Mouse (Mus musculus): ENCODE measurements around the gene Chrm4. TPM values are rescaled to one million over a fixed set of nuclear protein-coding genes. Genes with fewer than 3 reads are reported as not detected.

The Chrm4 gene
- polyA plus RNA-seq, 1 experiment = 0.80 TPM

DNA sequence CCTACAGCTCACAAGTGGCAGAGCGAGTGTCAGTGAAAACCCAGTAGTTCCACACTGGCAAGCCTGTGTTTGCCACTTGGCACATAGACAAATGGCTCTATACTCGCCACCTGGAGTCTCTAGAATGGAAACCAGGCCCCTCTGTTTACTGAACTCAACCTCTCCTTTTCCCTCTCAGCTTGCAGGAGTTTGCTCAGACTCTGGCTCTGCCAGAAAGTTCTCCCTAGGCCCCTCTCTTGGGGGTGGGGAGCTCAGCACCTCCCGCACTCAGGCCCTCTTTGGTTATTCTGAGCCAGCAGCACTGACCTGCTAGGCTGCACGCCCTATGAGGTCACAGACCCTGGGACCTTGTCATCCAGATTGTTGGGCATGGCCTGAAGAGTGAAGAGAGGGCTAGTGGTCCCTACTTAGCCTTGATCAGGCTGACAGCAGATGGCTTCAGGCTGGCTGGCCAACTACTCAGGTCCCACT is 28.1 kb downstream of the Chrm4 start:
- peaks cover 63% of the 10 kb centered on the region for H3K4me1 ChIP-seq (replicated peaks; ENCODE audit: control insufficient read depth, insufficient read depth, low read length)
- TF ChIP-seq POLR2A (IDR thresholded peaks at IDR 0.05; ENCODE audit: control insufficient read depth, extremely low read depth, insufficient read depth, low read length, poor library complexity) (no peak), CTCF (IDR thresholded peaks at IDR 0.05; ENCODE audit: borderline replicate concordance, control insufficient read depth, extremely low read depth, insufficient read depth, low read length, poor library complexity) (no peak)

DNA sequence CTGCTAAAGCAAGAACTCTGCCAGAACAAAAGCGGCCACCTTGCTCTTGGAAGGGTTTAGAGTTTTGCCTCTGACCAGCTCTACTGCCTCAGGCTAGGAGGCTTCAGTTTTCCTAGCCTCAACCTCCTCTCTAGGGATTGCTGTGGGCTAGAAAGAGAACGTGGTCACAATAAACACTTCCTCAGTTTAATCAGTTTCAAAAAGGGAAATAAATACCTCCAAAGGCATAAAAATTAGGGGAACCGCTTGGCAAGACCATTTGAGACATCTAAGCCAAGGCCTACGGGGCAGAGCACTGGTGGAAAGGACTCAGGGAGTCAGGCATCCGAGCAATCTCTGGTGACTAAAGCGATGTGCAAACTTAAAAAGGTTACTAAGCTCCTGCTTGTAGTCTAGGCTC is 28.8 kb downstream of the Chrm4 start:
- H3K4me3 ChIP-seq (ENCODE audit: control insufficient read depth, insufficient read depth, low read length) = no peak overlapping the region
- H3K36me3 ChIP-seq (ENCODE audit: control insufficient read depth, insufficient read depth, low read length) = no peaks in the 10 kb centered on the region
- TF ChIP-seq POLR2A (IDR thresholded peaks at IDR 0.05; ENCODE audit: control insufficient read depth, extremely low read depth, insufficient read depth, low read length, poor library complexity) (no peak), CTCF (IDR thresholded peaks at IDR 0.05; ENCODE audit: borderline replicate concordance, control insufficient read depth, extremely low read depth, insufficient read depth, low read length, poor library complexity) (no peak)
- WGBS = 82% methylated on average over 6 of the region's 6 CpGs
- peaks cover 64% of the 10 kb centered on the region for H3K4me1 ChIP-seq (replicated peaks; ENCODE audit: control insufficient read depth, insufficient read depth, low read length)
- no peak overlapping the region for H3K27ac ChIP-seq (ENCODE audit: control insufficient read depth, insufficient read depth, low read length)
- DNase-seq = no peak
- H3K27me3 ChIP-seq (ENCODE audit: control insufficient read depth, insufficient read depth, low read length) = no peaks in the 10 kb centered on the region

More for the DNA sequence above, 28.1 kb downstream of the Chrm4 start:
- Histone ChIP-seq H3K27me3 (ENCODE audit: control insufficient read depth, insufficient read depth, low read length) (no peaks in the 10 kb centered on the region), H3K4me3 (ENCODE audit: control insufficient read depth, insufficient read depth, low read length) (no peak overlapping the region), H3K27ac (ENCODE audit: control insufficient read depth, insufficient read depth, low read length) (no peak overlapping the region), H3K36me3 (ENCODE audit: control insufficient read depth, insufficient read depth, low read length) (no peaks in the 10 kb centered on the region)
- no peak for DNase-seq
- WGBS = 94% methylated on average over 4 of the region's 4 CpGs

DNA sequence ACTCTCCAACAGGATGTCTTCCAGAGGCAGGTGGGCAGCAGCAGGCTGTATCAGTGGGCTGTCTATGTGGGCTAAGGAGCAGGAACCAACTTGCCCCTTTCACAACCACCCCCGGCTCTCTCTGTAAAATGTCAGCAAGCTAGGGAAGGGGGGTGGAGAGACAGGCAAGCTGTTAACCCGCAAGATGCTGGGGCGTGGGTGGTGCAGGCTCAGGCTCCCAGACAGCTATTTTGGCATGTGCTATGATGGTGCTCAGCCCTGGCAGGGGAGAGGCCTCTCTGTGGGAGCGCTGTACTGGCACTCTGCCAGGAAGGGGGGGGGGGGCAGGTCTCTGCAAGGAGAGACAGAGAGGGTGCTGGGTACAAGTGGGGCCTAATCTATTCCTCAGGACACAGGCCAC is 30.0 kb downstream of the Chrm4 start:
- Histone ChIP-seq H3K36me3 (ENCODE audit: control insufficient read depth, insufficient read depth, low read length) (no peaks in the 10 kb centered on the region), H3K27me3 (ENCODE audit: control insufficient read depth, insufficient read depth, low read length) (no peaks in the 10 kb centered on the region), H3K4me1 (replicated peaks; ENCODE audit: control insufficient read depth, insufficient read depth, low read length) (peaks cover 70% of the 10 kb centered on the region), H3K27ac (ENCODE audit: control insufficient read depth, insufficient read depth, low read length) (peak overlapping the region; percentile 78), H3K4me3 (ENCODE audit: control insufficient read depth, insufficient read depth, low read length) (peak overlapping the region; percentile 14)
- 2% methylated on average over 4 of the region's 4 CpGs for WGBS
- peak; percentile 79 for DNase-seq
- TF ChIP-seq CTCF (IDR thresholded peaks at IDR 0.05; ENCODE audit: borderline replicate concordance, control insufficient read depth, extremely low read depth, insufficient read depth, low read length, poor library complexity) (no peak; the same call in 1 of the 2 replicates), POLR2A (IDR thresholded peaks at IDR 0.05; ENCODE audit: control insufficient read depth, extremely low read depth, insufficient read depth, low read length, poor library complexity) (no peak)

DNA sequence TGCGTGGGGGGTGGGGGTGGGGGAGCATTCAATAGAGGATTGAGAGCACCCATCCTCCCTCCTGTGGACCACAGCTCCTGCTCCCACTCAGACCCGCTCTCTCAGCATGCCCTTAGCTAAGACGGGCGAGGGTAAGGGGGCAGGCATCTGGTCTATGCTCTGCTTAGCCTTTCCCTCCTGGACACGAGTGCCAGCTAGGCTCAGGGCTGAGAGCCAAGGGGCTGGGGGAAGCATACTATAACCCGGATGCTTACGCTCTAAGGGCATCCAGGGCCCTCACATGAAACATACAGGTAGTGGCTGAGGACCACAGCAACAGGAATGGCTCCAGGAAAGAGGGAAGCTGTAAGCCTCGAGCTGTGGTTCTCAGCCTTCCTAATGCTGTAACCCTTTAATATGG is 31.0 kb downstream of the Chrm4 start:
- H3K4me3 ChIP-seq (ENCODE audit: control insufficient read depth, insufficient read depth, low read length) = no peak overlapping the region
- H3K36me3 ChIP-seq (ENCODE audit: control insufficient read depth, insufficient read depth, low read length) = no peaks in the 10 kb centered on the region
- peak overlapping the region; percentile 63; the same call in 1 of the 2 replicates for H3K27ac ChIP-seq (ENCODE audit: control insufficient read depth, insufficient read depth, low read length)
- no peak for DNase-seq
- H3K4me1 ChIP-seq (replicated peaks; ENCODE audit: control insufficient read depth, insufficient read depth, low read length) = peaks cover 71% of the 10 kb centered on the region
- WGBS = 83% methylated on average over 8 of the region's 8 CpGs
- TF ChIP-seq POLR2A (IDR thresholded peaks at IDR 0.05; ENCODE audit: control insufficient read depth, extremely low read depth, insufficient read depth, low read length, poor library complexity) (no peak), CTCF (IDR thresholded peaks at IDR 0.05; ENCODE audit: borderline replicate concordance, control insufficient read depth, extremely low read depth, insufficient read depth, low read length, poor library complexity) (no peak)
- no peaks in the 10 kb centered on the region for H3K27me3 ChIP-seq (ENCODE audit: control insufficient read depth, insufficient read depth, low read length)

DNA sequence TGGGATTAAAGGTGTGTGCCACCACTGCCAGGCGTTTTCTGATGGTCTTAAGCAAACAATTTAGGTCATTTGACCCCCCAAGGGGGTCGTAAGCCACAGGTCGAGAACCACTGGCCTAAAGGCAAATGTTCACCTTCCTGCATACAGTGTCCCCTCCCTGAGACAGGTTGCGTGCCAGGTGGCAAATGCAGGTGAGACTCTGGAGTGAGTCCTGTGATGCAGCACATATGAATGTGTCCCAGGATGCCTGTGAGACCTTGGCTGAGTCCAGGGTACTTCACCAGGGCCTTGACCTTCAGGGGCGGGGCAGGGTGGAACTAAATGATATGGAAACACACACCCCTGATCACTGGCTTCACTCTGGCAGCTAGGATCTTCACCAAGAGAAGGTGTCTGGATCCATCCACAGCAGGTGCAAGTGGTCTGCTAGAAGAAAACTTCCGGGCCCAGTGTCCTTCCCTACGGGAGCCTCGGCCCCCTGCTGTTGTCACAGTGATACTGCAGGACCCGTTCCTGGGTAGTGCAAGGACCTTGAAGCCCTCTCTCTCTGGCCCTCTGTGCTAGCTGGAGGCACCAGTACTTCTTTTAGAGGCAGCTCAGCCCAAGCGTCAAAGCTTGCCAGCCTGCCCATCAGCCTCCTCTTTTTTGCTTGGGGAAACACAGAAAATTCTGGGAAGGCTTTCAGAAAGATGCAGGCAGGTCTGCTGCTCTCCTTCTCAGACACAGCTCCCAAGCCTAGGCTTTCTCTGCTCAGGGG is 31.8 kb downstream of the Chrm4 start:
- 53% methylated on average over 10 of the region's 10 CpGs for WGBS
- Histone ChIP-seq H3K27me3 (ENCODE audit: control insufficient read depth, insufficient read depth, low read length) (no peaks in the 10 kb centered on the region), H3K4me1 (replicated peaks; ENCODE audit: control insufficient read depth, insufficient read depth, low read length) (peaks cover 70% of the 10 kb centered on the region), H3K36me3 (ENCODE audit: control insufficient read depth, insufficient read depth, low read length) (no peaks in the 10 kb centered on the region), H3K4me3 (ENCODE audit: control insufficient read depth, insufficient read depth, low read length) (no peak overlapping the region), H3K27ac (ENCODE audit: control insufficient read depth, insufficient read depth, low read length) (no peak overlapping the region)
- peak; percentile 69 for DNase-seq
- TF ChIP-seq POLR2A (IDR thresholded peaks at IDR 0.05; ENCODE audit: control insufficient read depth, extremely low read depth, insufficient read depth, low read length, poor library complexity) (no peak), CTCF (IDR thresholded peaks at IDR 0.05; ENCODE audit: borderline replicate concordance, control insufficient read depth, extremely low read depth, insufficient read depth, low read length, poor library complexity) (peak; percentile 79; the same call in 1 of the 2 replicates)

DNA sequence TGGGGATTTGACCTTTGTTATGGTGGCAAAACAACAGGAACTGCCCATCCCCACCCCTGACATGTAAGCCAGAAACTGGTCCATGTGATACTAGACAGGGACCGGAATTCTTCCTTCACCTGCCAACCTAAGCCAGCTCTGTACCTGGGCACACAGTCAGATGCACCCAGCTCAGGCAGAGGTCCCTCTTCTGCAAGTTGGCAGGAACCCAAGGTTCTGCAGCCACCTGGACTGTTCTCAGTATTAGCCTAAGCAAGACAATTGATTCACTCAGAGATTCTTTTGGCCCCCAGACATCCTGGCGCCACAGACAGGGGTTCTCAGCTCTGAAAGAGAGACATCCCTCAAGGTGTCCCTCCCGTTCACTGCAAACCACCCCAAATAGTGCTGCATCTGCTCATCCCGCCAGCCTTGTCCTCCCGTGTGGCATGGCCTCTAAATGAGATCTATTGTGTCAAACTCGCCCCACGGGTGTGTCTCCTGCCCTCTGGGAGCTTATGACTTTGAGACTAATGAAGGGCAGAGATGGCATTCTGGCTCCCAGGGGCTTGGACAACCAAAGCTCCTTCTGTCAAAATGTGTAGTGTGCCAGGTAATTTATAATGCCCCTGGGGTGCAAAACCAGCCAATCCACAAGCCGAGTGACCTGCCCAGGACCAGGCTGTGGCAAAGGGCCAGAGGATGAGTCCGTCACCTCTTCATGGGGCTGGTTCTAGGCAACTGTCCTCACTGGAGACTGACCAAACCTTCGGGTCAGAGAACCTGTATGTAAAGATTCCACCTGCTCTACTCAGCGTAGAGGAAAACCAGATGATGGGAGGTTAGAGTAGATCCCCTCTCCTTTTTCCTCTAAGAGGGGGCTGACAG is 32.7 kb downstream of the Chrm4 start:
- Histone ChIP-seq H3K4me1 (replicated peaks; ENCODE audit: control insufficient read depth, insufficient read depth, low read length) (peaks cover 73% of the 10 kb centered on the region), H3K27me3 (ENCODE audit: control insufficient read depth, insufficient read depth, low read length) (no peaks in the 10 kb centered on the region), H3K36me3 (ENCODE audit: control insufficient read depth, insufficient read depth, low read length) (no peaks in the 10 kb centered on the region), H3K4me3 (ENCODE audit: control insufficient read depth, insufficient read depth, low read length) (no peak overlapping the region), H3K27ac (ENCODE audit: control insufficient read depth, insufficient read depth, low read length) (no peak overlapping the region)
- TF ChIP-seq POLR2A (IDR thresholded peaks at IDR 0.05; ENCODE audit: control insufficient read depth, extremely low read depth, insufficient read depth, low read length, poor library complexity) (no peak), CTCF (IDR thresholded peaks at IDR 0.05; ENCODE audit: borderline replicate concordance, control insufficient read depth, extremely low read depth, insufficient read depth, low read length, poor library complexity) (no peak)
- no peak for DNase-seq
- 86% methylated on average over 11 of the region's 11 CpGs for WGBS
